Mouse (Mus musculus) lung, embryonic 14.5 days (tissue): ENCODE results near the gene Dnajc30. TPM values are rescaled to one million over a fixed set of nuclear protein-coding genes. Genes with fewer than 3 reads are reported as not detected.
"Not testable (repeated sequence)": the region's sequence is repeated elsewhere in the genome, so short reads cannot be mapped to it uniquely, and the experiment has no call there.

Experiments
- ATAC-seq: fragments of 200-750 bp; cut with Nextera tagmentation; 2 replicates; pipeline ENCODE4 v1.8.0; 2017; ENCODE audit warnings: mild to moderate bottlenecking, moderate TSS enrichment, moderate library complexity; ENCODE audit not compliant: insufficient read depth
- DNase-seq: peaks from one replicate; pipeline ENCODE4 v3.0.0-alpha.2; 2015
- H3K27ac ChIP-seq: fragments of 300-500 bp; sonication (generic); 2 replicates; pipeline ENCODE4 v1.5.1; 2014; ENCODE audit warnings: low read depth, mild to moderate bottlenecking, moderate library complexity
- H3K27me3 ChIP-seq: fragments of 300-500 bp; sonication (generic); 2 replicates; pipeline ENCODE4 v1.6.1; 2014; ENCODE audit warnings: low read length, control low read depth; ENCODE audit not compliant: insufficient read depth
- H3K36me3 ChIP-seq: fragments of 300-500 bp; sonication (generic); 2 replicates; pipeline ENCODE4 v1.6.1; 2014; ENCODE audit warnings: control low read depth; ENCODE audit not compliant: insufficient read depth
- H3K4me1 ChIP-seq: fragments of 300-500 bp; sonication (generic); 2 replicates; pipeline ENCODE4 v1.6.1; 2014; ENCODE audit warnings: antibody characterized with exemption, control low read depth; ENCODE audit not compliant: insufficient read depth
- H3K4me2 ChIP-seq: fragments of 300-500 bp; sonication (generic); 2 replicates; pipeline ENCODE4 v1.6.1; 2014; ENCODE audit warnings: mild to moderate bottlenecking
- H3K4me3 ChIP-seq: fragments of 300-500 bp; sonication (generic); 2 replicates; pipeline ENCODE4 v1.5.1; 2014; ENCODE audit warnings: low read depth, low read length
- H3K9ac ChIP-seq: fragments of 300-500 bp; sonication (generic); 2 replicates; pipeline ENCODE4 v1.6.1; 2014
- H3K9me3 ChIP-seq: fragments of 300-500 bp; sonication (generic); 2 replicates; pipeline ENCODE4 v1.6.1; 2016; ENCODE audit warnings: low read depth, low read length, control low read depth
- CTCF ChIP-seq: IDR thresholded peaks from 2 replicates; pipeline ENCODE4 v1.5.1; 2016; ENCODE audit warnings: antibody characterized with exemption, low read depth
- WGBS: fragments of 180-500 bp; shearing (Covaris S2); extraction: QIAGEN DNeasy Blood & Tissue Kit; methylation state at CpG from one replicate; pipeline ENCODE4 v1.1.7; 2014; 5-methylcytosine and 5-hydroxymethylcytosine counted together
- polyA plus RNA-seq: library from polyadenylated mRNA; unstranded; fragments of >200 nt; fragmentation: Nextera tagmentation; extraction: Ambion mirVana; gene quantifications from 2 replicates; pipeline ENCODE4 v1.2.1, GENCODE M21; 2014

Gene Dnajc30
- polyA plus RNA-seq, 1 experiment from 2014 or later, result 33.2 TPM

DNA sequence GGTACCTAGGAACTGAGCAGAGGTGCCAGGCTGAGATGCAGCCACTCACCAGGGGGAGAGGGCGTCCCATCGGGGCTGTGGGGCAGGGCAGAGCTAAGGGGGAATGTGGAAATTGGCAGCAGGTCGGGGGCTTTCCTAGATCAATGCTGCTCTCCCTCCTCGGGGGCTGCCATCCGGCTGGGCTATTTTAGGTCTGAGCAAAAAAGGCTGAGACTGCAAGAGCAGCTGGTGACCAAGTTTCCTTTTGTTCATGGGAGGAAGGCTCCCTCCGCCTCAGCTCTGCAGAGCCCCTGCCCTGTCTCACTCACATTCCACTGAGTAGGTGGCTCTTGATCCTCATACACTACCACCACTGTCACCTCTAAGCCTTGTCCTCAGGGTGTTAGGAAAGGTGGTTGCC, 23.9 kb upstream of the Dnajc30 start:
- ATAC-seq, result no peak

DNA sequence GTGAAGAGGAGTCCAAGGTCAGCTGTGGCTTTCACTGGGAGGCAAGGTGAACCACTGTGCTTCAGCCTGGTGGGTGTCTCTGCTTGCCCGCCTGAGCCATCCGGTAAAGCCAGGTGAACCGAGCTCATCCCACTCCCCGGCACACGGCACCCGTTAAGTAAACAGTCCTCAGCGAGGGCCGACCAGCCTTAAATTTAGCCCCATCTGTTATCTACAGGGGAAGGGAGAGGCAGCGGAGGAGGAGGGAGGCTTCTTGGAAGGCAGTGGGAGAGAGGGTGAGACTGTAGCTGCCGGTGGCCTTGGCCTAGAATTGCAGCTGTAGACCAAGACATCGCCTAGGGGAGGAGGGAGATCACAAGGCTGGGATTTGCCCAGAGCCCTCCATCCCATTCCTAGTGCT, 23.2 kb upstream of the Dnajc30 start:
- 0 out of 2 replicates have a peak, but pooled peaks have one; percentile 28 for ATAC-seq
- no peak for DNase-seq
- Histone ChIP-seq H3K27me3 (no peaks in the 10 kb centered on the region), H3K9ac (no peak overlapping the region), H3K4me2 (no peak overlapping the region), H3K27ac (no peak overlapping the region), H3K4me3 (no peak overlapping the region), H3K4me1 (no peaks in the 10 kb centered on the region), H3K9me3 (no peaks in the 10 kb centered on the region), H3K36me3 (peaks cover 50% of the 10 kb centered on the region)
- no peak for TF ChIP-seq CTCF
- 36% methylated on average over 11 of the region's 11 CpGs for WGBS

More for the DNA sequence above, 23.9 kb upstream of the Dnajc30 start:
- H3K4me2 ChIP-seq, result no peak overlapping the region
- H3K27me3 ChIP-seq, result no peaks in the 10 kb centered on the region
- no peak overlapping the region for H3K27ac ChIP-seq
- WGBS, result 59% methylated on average over 6 of the region's 6 CpGs
- TF ChIP-seq CTCF, result no peak
- H3K9me3 ChIP-seq, result no peaks in the 10 kb centered on the region
- peaks cover 43% of the 10 kb centered on the region for H3K36me3 ChIP-seq
- no peak for DNase-seq
- no peak overlapping the region for H3K4me3 ChIP-seq
- no peaks in the 10 kb centered on the region for H3K4me1 ChIP-seq
- H3K9ac ChIP-seq, result no peak overlapping the region

DNA sequence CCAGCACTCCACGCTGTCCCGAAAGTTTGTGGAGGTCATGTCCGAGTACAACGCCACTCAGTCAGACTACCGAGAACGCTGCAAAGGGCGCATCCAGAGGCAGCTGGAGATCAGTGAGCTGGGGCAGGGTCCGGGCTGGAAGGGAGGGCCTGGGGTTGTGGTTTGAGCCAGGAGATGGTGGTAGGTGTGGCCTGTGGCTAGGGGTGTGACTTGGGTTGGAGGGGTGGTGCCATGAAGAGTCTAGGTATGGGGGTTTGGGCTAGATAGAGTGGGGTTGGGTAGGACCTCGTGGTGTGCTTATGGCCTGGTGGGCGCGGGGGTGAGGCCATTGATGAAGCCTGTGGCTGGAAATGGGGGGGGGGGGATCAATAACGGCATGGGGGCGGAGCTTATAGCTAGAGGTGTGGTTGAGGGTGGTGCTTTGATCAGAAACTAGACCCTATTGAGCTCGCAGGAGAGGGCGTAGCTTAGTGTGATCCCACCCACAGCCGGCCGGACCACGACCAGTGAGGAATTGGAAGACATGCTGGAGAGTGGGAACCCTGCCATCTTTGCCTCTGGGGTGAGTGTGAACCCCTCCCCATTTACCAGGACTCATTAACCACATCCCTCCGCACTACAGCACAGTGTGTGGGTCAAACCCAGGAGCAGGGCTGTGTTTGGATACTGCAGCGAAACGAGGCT, 21.8 kb upstream of the Dnajc30 start:
- H3K9me3 ChIP-seq, result no peaks in the 10 kb centered on the region
- TF ChIP-seq CTCF, result no peak
- no peak overlapping the region for H3K9ac ChIP-seq
- 54% methylated on average over 19 of the region's 21 CpGs for WGBS
- no peak for DNase-seq
- H3K4me1 ChIP-seq, result no peaks in the 10 kb centered on the region
- peaks cover 44% of the 10 kb centered on the region for H3K36me3 ChIP-seq
- H3K4me2 ChIP-seq, result no peak overlapping the region
- ATAC-seq, result no peak; the same call in 1 of the 2 replicates
- no peaks in the 10 kb centered on the region for H3K27me3 ChIP-seq
- H3K4me3 ChIP-seq, result no peak overlapping the region
- H3K27ac ChIP-seq, result no peak overlapping the region

DNA sequence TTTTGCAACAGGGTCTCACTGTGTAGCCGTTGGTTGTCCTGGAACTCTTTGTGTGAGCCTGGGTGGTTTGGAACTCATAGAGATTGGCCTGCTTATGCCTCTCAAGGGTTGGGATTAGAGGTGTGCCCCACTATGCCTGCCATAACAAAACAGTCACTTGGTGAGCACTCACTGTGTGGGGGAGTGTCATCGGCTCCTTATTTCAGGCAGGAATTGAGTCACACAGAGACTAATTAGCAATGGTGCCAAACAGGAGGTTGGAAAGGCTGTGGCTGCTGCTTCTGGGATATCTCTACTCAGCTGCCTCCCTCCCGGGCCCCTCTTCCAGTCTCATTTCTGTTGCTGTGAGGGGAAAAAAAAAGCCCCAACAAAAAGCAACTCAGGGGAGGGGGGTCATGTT, 19.4 kb upstream of the Dnajc30 start:
- H3K27me3 ChIP-seq, result no peaks in the 10 kb centered on the region
- no peaks in the 10 kb centered on the region for H3K4me1 ChIP-seq
- H3K4me2 ChIP-seq, result no peak overlapping the region
- no peak for TF ChIP-seq CTCF
- no peak overlapping the region for H3K9ac ChIP-seq
- DNase-seq, result no peak
- H3K4me3 ChIP-seq, result no peak overlapping the region
- peaks cover 52% of the 10 kb centered on the region for H3K36me3 ChIP-seq
- H3K9me3 ChIP-seq, result no peaks in the 10 kb centered on the region
- 88% methylated on average over 3 of the region's 3 CpGs for WGBS
- H3K27ac ChIP-seq, result no peak overlapping the region
- no peak for ATAC-seq

DNA sequence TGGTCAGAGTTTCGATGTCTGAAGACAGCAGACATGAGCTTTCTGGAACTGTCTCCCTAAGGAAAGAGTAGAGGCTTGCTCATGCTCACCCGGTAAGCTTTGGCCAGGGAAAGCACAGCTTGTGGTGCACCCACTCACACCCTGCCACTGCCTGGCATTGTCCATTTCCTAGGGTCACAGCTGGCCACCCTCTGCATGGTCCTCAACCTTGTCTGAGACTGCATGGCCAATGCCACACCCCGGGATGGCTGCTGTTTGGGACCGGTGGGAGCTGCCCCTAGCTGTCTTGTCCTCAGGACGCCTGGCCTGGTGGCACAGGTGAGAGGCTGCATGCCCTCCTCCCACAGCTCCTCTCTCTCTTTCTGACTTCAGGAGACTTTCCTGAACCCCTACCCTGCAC, 15.5 kb upstream of the Dnajc30 start:
- DNase-seq, result no peak
- no peaks in the 10 kb centered on the region for H3K27me3 ChIP-seq
- no peak for ATAC-seq
- no peak overlapping the region for H3K9ac ChIP-seq
- no peaks in the 10 kb centered on the region for H3K4me1 ChIP-seq
- no peaks in the 10 kb centered on the region for H3K9me3 ChIP-seq
- no peak overlapping the region for H3K4me3 ChIP-seq
- 85% methylated on average over 5 of the region's 5 CpGs for WGBS
- H3K36me3 ChIP-seq, result peaks cover 67% of the 10 kb centered on the region
- H3K4me2 ChIP-seq, result no peak overlapping the region
- H3K27ac ChIP-seq, result no peak overlapping the region
- no peak for TF ChIP-seq CTCF

DNA sequence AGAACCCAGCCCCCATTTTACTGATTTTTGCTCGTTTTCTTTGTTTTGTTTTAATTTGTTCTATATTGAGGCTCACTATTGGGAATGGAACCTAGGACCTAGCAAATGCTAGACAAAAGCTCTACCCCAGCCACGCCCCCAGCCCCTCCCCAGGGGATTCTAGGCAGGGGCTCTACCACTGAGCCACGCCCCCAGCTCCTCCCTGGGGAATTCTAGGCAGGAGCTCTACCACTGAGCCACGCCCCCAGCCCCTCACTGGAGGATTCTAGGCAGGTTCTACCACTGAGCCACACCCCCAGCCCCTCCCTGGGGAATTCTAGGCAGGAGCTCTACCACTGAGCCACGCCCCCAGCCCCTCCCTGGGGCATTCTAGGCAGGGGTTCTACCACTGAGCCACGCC, 14.7 kb upstream of the Dnajc30 start:
- 91% methylated on average over 6 of the region's 6 CpGs for WGBS

DNA sequence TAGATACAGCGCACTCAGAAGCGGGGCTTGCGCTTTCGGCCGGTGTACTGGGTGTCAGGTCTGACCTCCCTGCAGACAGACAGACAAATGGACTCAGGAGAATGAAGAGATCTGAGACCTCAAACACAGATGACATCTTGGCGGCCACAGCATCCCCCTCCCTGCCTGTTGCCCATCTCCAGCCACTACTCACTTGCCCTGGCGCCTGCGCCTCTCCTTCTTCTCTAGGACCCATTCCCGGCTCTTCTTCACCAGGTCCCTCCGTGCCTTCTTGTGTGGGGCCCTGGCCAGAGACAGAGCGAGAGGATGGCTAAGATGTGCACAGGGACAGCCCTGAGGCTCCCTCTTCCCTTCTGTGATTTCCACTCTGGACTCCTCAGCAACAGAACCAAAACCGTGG, 10.6 kb upstream of the Dnajc30 start:
- ATAC-seq (no peak), DNase-seq (no peak)
- no peak overlapping the region for H3K27ac ChIP-seq
- WGBS, result 78% methylated on average over 12 of the region's 12 CpGs
- no peaks in the 10 kb centered on the region for H3K9me3 ChIP-seq
- no peak overlapping the region for H3K9ac ChIP-seq
- no peak for TF ChIP-seq CTCF
- H3K4me1 ChIP-seq, result no peaks in the 10 kb centered on the region
- no peak overlapping the region for H3K4me3 ChIP-seq
- H3K27me3 ChIP-seq, result no peaks in the 10 kb centered on the region
- H3K4me2 ChIP-seq, result no peak overlapping the region
- peaks cover 84% of the 10 kb centered on the region for H3K36me3 ChIP-seq

More for the DNA sequence above, 14.7 kb upstream of the Dnajc30 start:
- H3K27ac ChIP-seq, H3K9ac ChIP-seq, H3K4me2 ChIP-seq, H3K9me3 ChIP-seq, ATAC-seq, H3K27me3 ChIP-seq, H3K4me3 ChIP-seq, H3K4me1 ChIP-seq, DNase-seq: not testable (repeated sequence)
- H3K36me3 ChIP-seq, result peaks cover 72% of the 10 kb centered on the region
